Comparison of ENCODE assay signal across 18 mouse cellular contexts in the genomic region with DNA sequence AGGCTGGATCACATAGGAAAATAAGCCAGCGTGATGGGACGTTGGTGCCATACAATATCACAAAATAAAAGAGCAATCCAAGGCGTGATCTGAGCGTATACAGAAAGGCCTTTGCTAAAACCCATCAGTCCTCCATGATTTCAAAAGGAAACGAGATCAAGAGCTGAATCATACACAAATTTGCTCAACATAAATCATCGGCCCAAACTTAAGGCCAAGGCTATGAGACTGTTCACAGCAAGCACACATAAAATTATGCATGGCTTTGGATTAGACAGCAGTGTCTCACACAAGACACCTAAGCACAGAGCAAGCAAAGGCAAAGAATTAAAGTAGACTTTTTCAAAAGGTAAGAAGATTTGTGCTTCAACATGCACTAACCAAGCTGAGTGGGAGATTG.
"Had no signal": no experiment of that assay in that cellular context is flagged by ENCODE, and none has a peak within 500 bp of the region (broad histone marks: within the 10 kb centered on the region; RNA-seq: fewer than 3 reads in every experiment).

No protein-coding gene starts in this region.

- H3K4me3 ChIP-seq: midbrain, embryonic 10.5 days; midbrain, embryonic 12.5 days; myocyte; neural tube, embryonic 13.5 days; neural tube, embryonic 15.5 days had no signal

- H3K4me1 ChIP-seq: midbrain, embryonic 10.5 days; midbrain, embryonic 12.5 days; neural tube, embryonic 13.5 days; neural tube, embryonic 15.5 days had no signal

- DNase-seq: lung, embryonic 14.5 days; lung, postnatal 10 days; lung, postnatal 4 days; midbrain, embryonic 14.5 days; retina, postnatal 1 day; right cerebral cortex, adult 18-20 months; right cerebral cortex, postnatal 25 days; right cerebral cortex, postnatal 4 days; spleen, adult 18-20 months; thymus, adult 18-20 months; thymus, postnatal 14 days; thymus, postnatal 36 days had no signal

- ATAC-seq: midbrain, embryonic 16.5 days had no signal
